Comparison of ENCODE assay signal across 9 mouse cellular contexts in genomic region chr10:127591514-127591913, GRCm38 (mm10). TPM values are rescaled to one million over a fixed set of nuclear protein-coding genes. Genes with fewer than 3 reads are reported as not detected.
DNase-seq lines count a peak whose midpoint lies in the region; ATAC-seq and TF ChIP-seq lines count a peak whose summit lies in the region.
"Had no signal": no experiment of that assay in that cellular context is flagged by ENCODE, and none has a peak within 500 bp of the region (broad histone marks: within the 10 kb centered on the region; RNA-seq: fewer than 3 reads in every experiment).

No protein-coding gene starts in this region.

- no peaks in the 10 kb centered on the region for H3K27me3 ChIP-seq in heart, embryonic 11.5 days (ENCODE audit: control insufficient read depth, insufficient read depth, low read length)
- H3K27me3 ChIP-seq in embryonic facial prominence, embryonic 15.5 days, result no peaks in the 10 kb centered on the region
- no peaks in the 10 kb centered on the region for H3K27me3 ChIP-seq in liver, postnatal 0 days (ENCODE audit: insufficient read depth, low read length)

- peaks cover 41% of the 10 kb centered on the region for H3K4me1 ChIP-seq in heart, embryonic 11.5 days (ENCODE audit: control insufficient read depth, insufficient read depth, low read length)
- peaks cover 25% of the 10 kb centered on the region for H3K4me1 ChIP-seq in embryonic facial prominence, embryonic 15.5 days
- peaks cover 28% of the 10 kb centered on the region for H3K4me1 ChIP-seq in liver, postnatal 0 days (ENCODE audit: insufficient read depth)

- no peak for TF ChIP-seq CTCF in liver, postnatal 0 days (IDR thresholded peaks at IDR 0.05; ENCODE audit: low read depth)

- ATAC-seq in heart, embryonic 11.5 days (replicated peaks; ENCODE audit: insufficient number of reproducible peaks, low FRiP score, low TSS enrichment), result peak; percentile 53
- no peak for ATAC-seq in embryonic facial prominence, embryonic 15.5 days (ENCODE audit: insufficient number of reproducible peaks, low FRiP score, low TSS enrichment, low read depth)
- ATAC-seq in liver, postnatal 0 days, result 0 out of 2 replicates have a peak, but pooled peaks have one; percentile 1
- ATAC-seq: inflammation-experienced regulatory T-cells, adult 6 months had no signal

- no peak overlapping the region for H3K9ac ChIP-seq in heart, embryonic 11.5 days (ENCODE audit: low read depth, low read length)
- H3K9ac ChIP-seq in embryonic facial prominence, embryonic 15.5 days, result no peak overlapping the region
- no peak overlapping the region for H3K9ac ChIP-seq in liver, postnatal 0 days (replicated peaks)

- WGBS in heart, embryonic 11.5 days (ENCODE audit: insufficient replicate concordance), result 36% methylated on average over 7 of the region's 7 CpGs
- 46% methylated on average over 7 of the region's 7 CpGs for WGBS in embryonic facial prominence, embryonic 15.5 days
- 64% methylated on average over 7 of the region's 7 CpGs for WGBS in liver, postnatal 0 days (ENCODE audit: insufficient replicate concordance)

- peak overlapping the region; percentile 25; the same call in 1 of the 2 replicates for H3K27ac ChIP-seq in heart, embryonic 11.5 days (ENCODE audit: low read depth, low read length)
- H3K27ac ChIP-seq in embryonic facial prominence, embryonic 15.5 days (replicated peaks), result peak overlapping the region; percentile 53; the same call in 1 of the 2 replicates
- peak overlapping the region; percentile 66 for H3K27ac ChIP-seq in liver, postnatal 0 days (ENCODE audit: low read depth)

- DNase-seq in heart, postnatal 14 days, result no peak
- DNase-seq in Muller cell, postnatal 12 days (ENCODE audit: inconsistent ontology term), result peak; percentile 69
- DNase-seq in liver, postnatal 0 days, result no peak
- no peak for DNase-seq in gastrocnemius, postnatal 4 days (ENCODE audit: low spot score in 2 of 2)
- no peak for DNase-seq in gastrocnemius, postnatal 10 days
- no peak for DNase-seq in adrenal gland, adult 8-10 months

- no peaks in the 10 kb centered on the region for H3K9me3 ChIP-seq in heart, embryonic 11.5 days (replicated peaks; ENCODE audit: control insufficient read depth, low read length)
- H3K9me3 ChIP-seq in embryonic facial prominence, embryonic 15.5 days (replicated peaks), result no peaks in the 10 kb centered on the region
- no peaks in the 10 kb centered on the region for H3K9me3 ChIP-seq in liver, postnatal 0 days (ENCODE audit: low read length)

- no peak overlapping the region for H3K4me2 ChIP-seq in heart, embryonic 11.5 days
- H3K4me2 ChIP-seq in embryonic facial prominence, embryonic 15.5 days (replicated peaks), result no peak overlapping the region
- no peak overlapping the region for H3K4me2 ChIP-seq in liver, postnatal 0 days (ENCODE audit: low read depth, low read length)

- H3K4me3 ChIP-seq in heart, embryonic 11.5 days (ENCODE audit: low read depth, low read length), result no peak overlapping the region
- no peak overlapping the region for H3K4me3 ChIP-seq in embryonic facial prominence, embryonic 15.5 days (replicated peaks)
- no peak overlapping the region for H3K4me3 ChIP-seq in liver, postnatal 0 days (ENCODE audit: low read depth, low read length)

- H3K36me3 ChIP-seq in heart, embryonic 11.5 days (ENCODE audit: control insufficient read depth, insufficient read depth, low read length), result peaks cover 17% of the 10 kb centered on the region
- peaks cover 90% of the 10 kb centered on the region for H3K36me3 ChIP-seq in embryonic facial prominence, embryonic 15.5 days
- peaks cover 51% of the 10 kb centered on the region for H3K36me3 ChIP-seq in liver, postnatal 0 days (replicated peaks; ENCODE audit: insufficient read depth, low read length)

- no peak for TF ChIP-seq EP300 in liver, postnatal 0 days (IDR thresholded peaks at IDR 0.05; ENCODE audit: low read depth)

- intact Hi-C loops in heart, postnatal 14 days (cut with DNase I), result no loop called here

RNA-seq across cellular contexts. Expression of gene Lrp1, which starts 29.4 kb away (rescaled TPM):
- 32.8 and 34.6 TPM in 2 replicates for polyA plus RNA-seq in heart, embryonic 11.5 days (2014; fragmentation: Nextera tagmentation; extraction: Ambion mirVana)
- 100 to 1,000 TPM in 1 of 2 experiments, 10 to 100 TPM in 1; 85.0 to 105 TPM for total RNA-seq in heart, postnatal 14 days (2021)
- polyA plus RNA-seq in embryonic facial prominence, embryonic 15.5 days (2015; fragmentation: Nextera tagmentation; extraction: Ambion mirVana), result 161 and 163 TPM in 2 replicates
- 44.7 and 49.2 TPM in 2 replicates for polyA plus RNA-seq in liver, postnatal 0 days (2015; fragmentation: Nextera tagmentation; extraction: Ambion mirVana)
- total RNA-seq in gastrocnemius, postnatal 4 days (2021), result 100 to 1,000 TPM; 184 to 193 TPM
- 100 to 1,000 TPM; 105 to 132 TPM for total RNA-seq in gastrocnemius, postnatal 10 days (2021)
- total RNA-seq in adrenal gland, adult 8-10 months (2022), result 100 to 1,000 TPM; 212 to 271 (median 242) TPM

RNA-seq across cellular contexts. Expression of gene Stat6, which starts 51.3 kb away (rescaled TPM):
- polyA plus RNA-seq in heart, embryonic 11.5 days (2014; fragmentation: Nextera tagmentation; extraction: Ambion mirVana), result 21.0 and 27.1 TPM in 2 replicates
- total RNA-seq in heart, postnatal 14 days (2021), result 10 to 100 TPM; 46.9 to 49.9 TPM
- 35.3 and 36.2 TPM in 2 replicates for polyA plus RNA-seq in embryonic facial prominence, embryonic 15.5 days (2015; fragmentation: Nextera tagmentation; extraction: Ambion mirVana)
- polyA plus RNA-seq in liver, postnatal 0 days (2015; fragmentation: Nextera tagmentation; extraction: Ambion mirVana), result 11.3 and 13.0 TPM in 2 replicates
- 10 to 100 TPM; 25.9 to 27.0 TPM for total RNA-seq in gastrocnemius, postnatal 4 days (2021)
- 10 to 100 TPM; 15.8 to 24.4 TPM for total RNA-seq in gastrocnemius, postnatal 10 days (2021)
- total RNA-seq in adrenal gland, adult 8-10 months (2022), result 100 to 1,000 TPM in 3 of 4 experiments, 10 to 100 TPM in 1; 96.7 to 113 (median 107) TPM

RNA-seq across cellular contexts. Expression of gene Nxph4, which starts 57.2 kb away (rescaled TPM):
- 0.21 and 0.33 TPM in 2 replicates for polyA plus RNA-seq in heart, embryonic 11.5 days (2014; fragmentation: Nextera tagmentation; extraction: Ambion mirVana)
- total RNA-seq in heart, postnatal 14 days (2021), result 1 to 10 TPM; 1.1 TPM
- 8.0 and 9.2 TPM in 2 replicates for polyA plus RNA-seq in embryonic facial prominence, embryonic 15.5 days (2015; fragmentation: Nextera tagmentation; extraction: Ambion mirVana)
- polyA plus RNA-seq in liver, postnatal 0 days (2015; fragmentation: Nextera tagmentation; extraction: Ambion mirVana), result not detected in 2 replicates
- 1 to 10 TPM; 1.9 to 2.2 TPM for total RNA-seq in gastrocnemius, postnatal 4 days (2021)
- 1 to 10 TPM; 1.6 to 1.9 TPM for total RNA-seq in gastrocnemius, postnatal 10 days (2021)
- total RNA-seq in adrenal gland, adult 8-10 months (2022), result 10 to 100 TPM in 3 of 4 experiments, 1 to 10 TPM in 1; 8.3 to 16.8 (median 13.2) TPM
- polyA plus RNA-seq: inflammation-experienced regulatory T-cells, adult 6 months had no signal
